Mouse (Mus musculus): ENCODE data around the gene Apopt1. TPM values are rescaled to one million over a fixed set of nuclear protein-coding genes. Genes with fewer than 3 reads are reported as not detected.

Gene Apopt1
- polyA plus RNA-seq, 1 experiment: 22.5 TPM

DNA sequence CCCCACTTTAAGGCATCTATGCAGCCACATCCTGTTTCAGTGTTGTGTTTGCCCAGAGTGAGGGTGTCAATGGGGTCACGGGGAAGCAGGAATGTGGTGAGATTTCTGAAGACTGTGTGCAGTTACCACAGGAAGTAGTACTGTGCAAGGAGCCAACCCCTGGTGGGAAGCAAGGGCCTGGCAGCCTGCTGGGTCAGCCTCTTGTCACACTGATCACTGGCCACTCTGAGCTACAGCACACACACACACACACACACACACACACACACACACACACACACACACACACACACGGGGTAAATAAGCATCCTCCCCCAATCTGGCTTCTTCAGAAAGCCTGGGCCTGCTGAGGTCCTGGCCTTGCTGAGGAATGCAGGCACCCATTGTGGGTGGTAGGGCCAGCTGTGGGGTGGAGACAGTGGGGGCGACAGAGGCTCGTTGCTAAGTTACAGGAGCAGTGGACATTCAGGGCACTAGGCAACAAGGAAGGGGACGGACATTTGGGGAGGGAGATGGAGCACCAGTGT is 21.7 kb upstream of the Apopt1 start:
- DNase-seq: no peak
- 11% methylated on average over 5 of the region's 5 CpGs for WGBS
- TF ChIP-seq POLR2A (IDR thresholded peaks at IDR 0.05; ENCODE audit: borderline replicate concordance, extremely low read depth, low read depth, low read length): no peak
- 0 out of 2 replicates have a peak, but pooled peaks have one; percentile 2 for TF ChIP-seq CTCF (IDR thresholded peaks at IDR 0.05; ENCODE audit: insufficient read depth, low read length)
- Histone ChIP-seq H3K4me3 (replicated peaks; ENCODE audit: extremely low read depth, low read depth, low read length) (no peak overlapping the region), H3K4me1 (ENCODE audit: control insufficient read depth, insufficient read depth, low read length) (peaks cover 39% of the 10 kb centered on the region)

GRCm38 (mm10) chr12:111692899-111693298 is 20.2 kb upstream of the Apopt1 start:
- H3K4me1 ChIP-seq (ENCODE audit: control insufficient read depth, insufficient read depth, low read length): peaks cover 34% of the 10 kb centered on the region
- no peak for TF ChIP-seq CTCF (IDR thresholded peaks at IDR 0.05; ENCODE audit: insufficient read depth, low read length)
- no peak for TF ChIP-seq POLR2A (IDR thresholded peaks at IDR 0.05; ENCODE audit: borderline replicate concordance, extremely low read depth, low read depth, low read length)
- WGBS: 87% methylated on average over 5 of the region's 5 CpGs
- DNase-seq: no peak
- H3K4me3 ChIP-seq (replicated peaks; ENCODE audit: extremely low read depth, low read depth, low read length): no peak overlapping the region

DNA sequence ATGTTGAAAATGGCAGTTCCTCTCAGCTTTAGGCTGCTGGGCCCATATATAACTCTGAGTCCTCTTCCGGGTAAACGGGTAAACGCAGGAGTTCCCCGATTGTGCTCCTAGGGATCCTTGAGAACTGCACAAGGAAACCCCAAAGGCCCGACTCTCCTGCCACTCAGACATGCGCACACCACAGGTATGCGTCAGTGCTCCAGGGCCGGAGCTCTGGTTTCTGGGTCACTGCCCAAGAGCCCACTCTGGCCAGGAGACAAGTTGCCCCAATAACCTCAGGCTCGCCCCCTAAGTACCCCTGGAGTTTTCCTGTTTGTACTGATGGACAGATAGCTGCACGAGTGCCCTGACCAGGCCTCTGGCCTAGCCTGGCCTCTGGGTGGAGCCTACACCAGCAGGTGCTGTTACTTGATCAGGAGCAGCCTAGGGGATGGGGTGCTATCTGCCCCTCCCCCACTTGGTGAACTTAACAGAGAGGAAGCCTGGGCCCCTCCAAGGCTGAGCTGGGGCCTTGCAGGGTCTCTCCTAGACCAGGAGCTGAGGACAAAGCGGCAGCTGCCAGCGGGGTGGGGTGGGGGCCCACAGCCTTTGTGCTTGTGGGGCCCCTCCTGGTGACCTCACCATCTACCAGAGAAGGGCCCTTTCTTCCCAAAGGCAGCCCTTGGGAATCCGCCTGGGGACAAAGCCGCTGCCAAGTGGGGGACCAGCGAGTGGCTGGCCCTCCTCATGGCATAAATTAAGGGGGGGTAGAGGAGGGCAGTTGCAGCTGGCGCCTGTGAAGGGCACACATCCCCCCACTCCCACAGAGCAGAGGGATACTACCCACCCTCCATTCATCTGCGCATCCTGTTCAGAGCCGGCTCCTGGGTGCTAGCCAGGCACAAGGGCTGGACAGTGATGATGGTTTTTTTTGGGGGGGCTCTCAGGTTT is 19.5 kb upstream of the Apopt1 start:
- TF ChIP-seq POLR2A (IDR thresholded peaks at IDR 0.05; ENCODE audit: borderline replicate concordance, extremely low read depth, low read depth, low read length): no peak
- TF ChIP-seq CTCF (IDR thresholded peaks at IDR 0.05; ENCODE audit: insufficient read depth, low read length): no peak
- no peak overlapping the region for H3K4me3 ChIP-seq (replicated peaks; ENCODE audit: extremely low read depth, low read depth, low read length)
- H3K4me1 ChIP-seq (ENCODE audit: control insufficient read depth, insufficient read depth, low read length): peaks cover 34% of the 10 kb centered on the region
- no peak for DNase-seq
- 49% methylated on average over 18 of the region's 18 CpGs for WGBS

DNA sequence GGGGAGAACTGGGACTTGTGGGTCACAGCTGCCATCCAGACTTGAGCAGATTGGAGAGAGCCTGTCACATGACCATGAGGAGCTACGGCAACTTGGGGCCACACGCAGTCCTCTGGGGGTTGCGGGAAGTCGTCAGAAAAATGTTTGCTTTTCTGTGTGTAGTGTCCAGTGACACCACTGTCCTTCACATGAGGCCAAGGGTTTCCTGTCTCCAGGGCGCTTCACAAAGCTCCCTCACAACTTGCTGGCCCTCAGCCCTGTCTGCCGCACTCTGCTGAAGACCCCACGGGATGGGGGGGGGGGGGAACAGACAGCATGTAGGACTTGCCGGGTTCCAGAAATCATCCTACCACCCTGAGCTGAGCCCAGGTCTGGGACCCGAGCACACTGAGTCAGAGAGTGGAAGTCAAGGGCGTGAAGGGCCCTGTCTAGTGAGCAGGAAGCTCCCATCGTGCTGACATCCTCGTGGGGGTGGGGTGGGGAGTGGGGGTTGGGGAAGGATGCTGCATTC is 18.7 kb upstream of the Apopt1 start:
- peaks cover 34% of the 10 kb centered on the region for H3K4me1 ChIP-seq (ENCODE audit: control insufficient read depth, insufficient read depth, low read length)
- DNase-seq: no peak
- no peak for TF ChIP-seq CTCF (IDR thresholded peaks at IDR 0.05; ENCODE audit: insufficient read depth, low read length)
- 0 out of 2 replicates have a peak, but pooled peaks have one; percentile 33 for TF ChIP-seq POLR2A (IDR thresholded peaks at IDR 0.05; ENCODE audit: borderline replicate concordance, extremely low read depth, low read depth, low read length)
- no peak overlapping the region for H3K4me3 ChIP-seq (replicated peaks; ENCODE audit: extremely low read depth, low read depth, low read length)
- 18% methylated on average over 12 of the region's 12 CpGs for WGBS

DNA sequence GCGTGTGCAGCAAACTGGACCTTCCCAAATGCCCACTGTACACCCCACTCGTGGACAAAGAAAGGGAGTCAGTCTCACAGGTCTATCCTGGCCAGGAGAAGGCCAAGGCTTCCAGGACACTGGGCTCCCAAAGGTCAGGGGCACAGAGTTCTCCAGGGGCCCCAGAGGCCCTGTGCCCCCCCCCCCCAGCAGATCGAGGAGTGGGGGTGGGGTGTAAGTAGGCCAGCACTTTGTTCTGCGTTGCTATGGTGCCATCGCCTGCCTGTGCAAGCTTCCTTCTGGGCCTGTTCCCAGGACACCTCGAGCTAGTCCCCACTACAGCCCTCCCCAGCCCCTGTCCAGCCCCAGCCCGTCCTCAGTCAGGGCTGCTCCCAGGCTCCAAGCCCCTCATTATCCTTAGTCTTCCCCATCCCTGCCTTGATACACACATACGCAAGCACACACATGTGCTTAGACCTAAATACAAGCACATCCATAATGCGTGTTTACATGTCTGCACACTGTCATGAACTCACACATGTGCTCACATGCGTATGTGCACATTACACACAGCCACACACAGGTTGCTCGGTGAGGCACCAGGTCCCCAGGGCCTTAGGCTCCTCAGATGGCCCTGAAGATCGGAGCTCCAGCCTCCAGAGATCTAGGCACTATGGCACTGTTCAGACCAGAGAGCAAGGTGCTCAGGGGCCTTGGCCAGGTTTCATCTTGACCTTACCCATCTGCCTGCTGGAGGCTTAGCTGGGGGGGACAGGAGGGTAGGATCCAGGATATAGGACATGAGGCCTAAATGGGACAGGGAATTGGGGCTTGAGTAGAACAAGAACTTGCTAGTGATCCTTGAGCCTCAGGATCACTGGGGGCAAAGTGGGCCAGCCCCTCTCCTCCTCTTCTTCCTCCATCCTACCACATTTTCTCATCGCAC is 17.9 kb upstream of the Apopt1 start:
- TF ChIP-seq POLR2A (IDR thresholded peaks at IDR 0.05; ENCODE audit: borderline replicate concordance, extremely low read depth, low read depth, low read length) (no peak), CTCF (IDR thresholded peaks at IDR 0.05; ENCODE audit: insufficient read depth, low read length) (no peak)
- H3K4me1 ChIP-seq (ENCODE audit: control insufficient read depth, insufficient read depth, low read length): peaks cover 30% of the 10 kb centered on the region
- DNase-seq: no peak
- no peak overlapping the region for H3K4me3 ChIP-seq (replicated peaks; ENCODE audit: extremely low read depth, low read depth, low read length)
- WGBS: 59% methylated on average over 13 of the region's 13 CpGs

GRCm38 (mm10) chr12:111696239-111696638 is 16.8 kb upstream of the Apopt1 start:
- DNase-seq: peak; percentile 62

GRCm38 (mm10) chr12:111697708-111698107 is 15.4 kb upstream of the Apopt1 start:
- 61% methylated on average over 4 of the region's 4 CpGs for WGBS
- DNase-seq: no peak
- no peak for TF ChIP-seq POLR2A (IDR thresholded peaks at IDR 0.05; ENCODE audit: borderline replicate concordance, extremely low read depth, low read depth, low read length)
- H3K4me3 ChIP-seq (replicated peaks; ENCODE audit: extremely low read depth, low read depth, low read length): no peak overlapping the region
- peaks cover 20% of the 10 kb centered on the region for H3K4me1 ChIP-seq (ENCODE audit: control insufficient read depth, insufficient read depth, low read length)

More at GRCm38 (mm10) chr12:111696239-111696638, 16.8 kb upstream of the Apopt1 start:
- no peak overlapping the region for H3K4me3 ChIP-seq (replicated peaks; ENCODE audit: extremely low read depth, low read depth, low read length)
- WGBS: 34% methylated on average over 6 of the region's 6 CpGs
- no peak for TF ChIP-seq POLR2A (IDR thresholded peaks at IDR 0.05; ENCODE audit: borderline replicate concordance, extremely low read depth, low read depth, low read length)
- TF ChIP-seq CTCF (IDR thresholded peaks at IDR 0.05; ENCODE audit: insufficient read depth, low read length): peak; percentile 69
- peaks cover 28% of the 10 kb centered on the region for H3K4me1 ChIP-seq (ENCODE audit: control insufficient read depth, insufficient read depth, low read length)

- no peak overlapping the region for H3K4me3 ChIP-seq (replicated peaks; ENCODE audit: extremely low read depth, low read depth, low read length)
- no peak for DNase-seq
- 69% methylated on average over 6 of the region's 6 CpGs for WGBS
- peaks cover 15% of the 10 kb centered on the region for H3K4me1 ChIP-seq (ENCODE audit: control insufficient read depth, insufficient read depth, low read length)
- TF ChIP-seq POLR2A (IDR thresholded peaks at IDR 0.05; ENCODE audit: borderline replicate concordance, extremely low read depth, low read depth, low read length): no peak
- TF ChIP-seq CTCF (IDR thresholded peaks at IDR 0.05; ENCODE audit: insufficient read depth, low read length): no peak
These were observed 14.6 kb upstream of the Apopt1 start for GRCm38 (mm10) chr12:111698346-111698913.
